Mouse (Mus musculus) myocyte (in vitro differentiated cells): ENCODE data around the gene Ccm2. TPM values are rescaled to one million over a fixed set of nuclear protein-coding genes. Genes with fewer than 3 reads are reported as not detected.

ENCODE experiments used
- H3K27me3 ChIP-seq: one replicate; pipeline ENCODE4 v1.6.1; 2011; ENCODE audit not compliant: control insufficient read depth, insufficient read depth, insufficient read length
- H3K36me3 ChIP-seq: one replicate; pipeline ENCODE4 v1.6.1; 2011; ENCODE audit not compliant: control insufficient read depth, insufficient read depth
- H3K4me2 ChIP-seq: one replicate; pipeline ENCODE4 v1.6.1; 2011; ENCODE audit warnings: low read depth, control low read depth
- H3K4me3 ChIP-seq: one replicate; pipeline ENCODE4 v1.5.1; 2011; ENCODE audit warnings: mild to moderate bottlenecking, control low read depth, moderate library complexity
- H3K79me2 ChIP-seq: one replicate; pipeline ENCODE4 v1.6.1; 2011; ENCODE audit not compliant: control insufficient read depth, insufficient read depth
- H3ac ChIP-seq: one replicate; pipeline ENCODE4 v1.6.1; 2011; ENCODE audit not compliant: control insufficient read depth, insufficient read length
- CEBPB ChIP-seq: IDR thresholded peaks from 2 replicates; pipeline ENCODE4 v1.6.1; 2011; ENCODE audit warnings: mild to moderate bottlenecking, moderate library complexity; ENCODE audit not compliant: poor library complexity, insufficient read depth, severe bottlenecking
- E2F4 ChIP-seq: IDR thresholded peaks from one replicate; pipeline ENCODE4 v1.6.1; 2011; ENCODE audit warnings: mild to moderate bottlenecking, control low read depth, moderate library complexity; ENCODE audit not compliant: insufficient read depth
- MAX ChIP-seq: IDR thresholded peaks from one replicate; pipeline ENCODE4 v1.6.1; 2011; ENCODE audit warnings: low read depth, mild to moderate bottlenecking, control low read depth
- MYOD1 ChIP-seq, 3 experiments: IDR thresholded peaks; one replicate each; pipeline ENCODE4 v1.6.1; 2011; ENCODE audit warnings: control low read depth in 2 of 3, low read depth in 2 of 3, mild to moderate bottlenecking in 2 of 3, moderate library complexity in 1 of 3; ENCODE audit not compliant: insufficient read length in 2 of 3, control insufficient read depth in 1 of 3
- MYOG ChIP-seq, 3 experiments: IDR thresholded peaks; one replicate each; pipeline ENCODE4 v1.6.1; 2011; ENCODE audit warnings: control low read depth in 2 of 3, low read depth in 2 of 3, mild to moderate bottlenecking in 2 of 3; ENCODE audit not compliant: insufficient read length in 2 of 3, control insufficient read depth in 1 of 3, insufficient read depth in 1 of 3
- POLR2A ChIP-seq: IDR thresholded peaks from one replicate; pipeline ENCODE4 v1.6.1; 2011; ENCODE audit warnings: low read depth, mild to moderate bottlenecking, control low read depth, moderate library complexity; ENCODE audit not compliant: insufficient read length
- POLR2AphosphoS2 ChIP-seq: IDR thresholded peaks from one replicate; pipeline ENCODE4 v1.6.1; 2011; ENCODE audit warnings: low read depth, control low read depth; ENCODE audit not compliant: insufficient read length
- REST ChIP-seq: IDR thresholded peaks from one replicate; pipeline ENCODE4 v1.6.1; 2011; ENCODE audit warnings: mild to moderate bottlenecking, control low read depth, moderate library complexity; ENCODE audit not compliant: insufficient read depth, insufficient read length
- SRF ChIP-seq: IDR thresholded peaks from one replicate; pipeline ENCODE4 v1.6.1; 2011; ENCODE audit warnings: low read depth; ENCODE audit not compliant: control insufficient read depth, insufficient read length
- TCF12 ChIP-seq: IDR thresholded peaks from one replicate; pipeline ENCODE4 v1.6.1; 2011; ENCODE audit warnings: mild to moderate bottlenecking, control low read depth; ENCODE audit not compliant: poor library complexity, insufficient read depth, severe bottlenecking
- TCF3 ChIP-seq: IDR thresholded peaks from one replicate; pipeline ENCODE4 v1.6.1; 2011; ENCODE audit warnings: low read depth, control low read depth; ENCODE audit not compliant: insufficient read length
- USF1 ChIP-seq: IDR thresholded peaks from one replicate; pipeline ENCODE4 v1.6.1; 2011; ENCODE audit warnings: low read depth, mild to moderate bottlenecking, control low read depth, moderate library complexity
- polyA plus RNA-seq: library from polyadenylated mRNA; unstranded; fragments of >200 nt; fragmentation: generic; extraction: Trizol; gene quantifications from one replicate; pipeline ENCODE4 v1.2.1, GENCODE M21; 2012; ENCODE audit warnings: missing spikeins

Ccm2 gene
- 66.0 TPM for polyA plus RNA-seq

DNA sequence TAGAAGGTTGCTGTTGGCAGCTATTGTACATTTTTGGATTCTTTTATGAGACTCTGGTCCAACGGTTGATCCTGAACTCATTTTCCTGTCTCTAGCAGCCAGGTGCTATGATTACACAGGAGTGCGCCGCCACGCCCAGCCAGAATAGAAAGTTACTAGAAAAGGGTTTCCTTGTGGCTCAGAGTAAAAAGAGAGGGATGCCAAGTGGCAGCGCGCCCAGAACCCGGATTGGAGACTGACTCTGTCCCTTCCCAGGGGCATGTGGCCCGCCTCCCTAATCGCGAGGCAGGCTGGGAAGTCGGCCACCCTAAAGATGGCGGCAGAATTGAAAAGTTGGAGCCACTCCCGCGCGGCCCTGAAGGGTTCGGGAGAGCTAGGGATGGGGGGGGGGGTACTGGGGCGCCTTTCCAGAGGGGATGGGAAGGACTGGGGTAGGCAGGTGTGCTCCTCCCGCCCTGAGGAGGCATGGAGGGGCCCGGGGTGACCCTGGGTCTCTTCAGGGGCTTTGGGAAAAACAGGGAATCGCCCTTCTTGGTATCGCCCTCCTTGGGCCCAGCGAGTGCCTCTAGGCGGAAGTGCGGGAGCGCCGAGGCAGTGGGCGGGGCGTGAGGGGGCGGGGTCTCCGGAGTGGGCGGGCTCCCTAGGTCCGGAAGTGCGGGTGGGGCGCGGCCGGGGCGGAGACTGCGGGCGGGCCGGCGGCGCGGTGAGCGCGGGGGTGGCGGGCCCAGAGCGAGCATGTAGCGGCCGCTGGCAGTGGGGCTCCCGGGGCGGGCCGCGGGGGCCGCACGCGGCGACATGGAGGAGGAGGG is at the start of gene Ccm2:
Ccm2 (plus strand) TSS at position 683 of the 809 bp plus-strand sequence.
- H3K36me3 ChIP-seq = no peaks in the 10 kb centered on the region
- peak within 1 kb of the TSS; percentile 61 for H3K4me3 ChIP-seq
- peak within 1 kb of the TSS; percentile 63 for H3ac ChIP-seq
- TF ChIP-seq USF1 (peak; percentile 59), POLR2A (peak; percentile 79), POLR2AphosphoS2 (peak; percentile 61), REST (no peak), E2F4 (peak; percentile 92)
- H3K4me2 ChIP-seq = peak within 1 kb of the TSS; percentile 91
- H3K79me2 ChIP-seq = peaks cover 45% of the 10 kb centered on the region
- H3K27me3 ChIP-seq = no peaks in the 10 kb centered on the region

DNA sequence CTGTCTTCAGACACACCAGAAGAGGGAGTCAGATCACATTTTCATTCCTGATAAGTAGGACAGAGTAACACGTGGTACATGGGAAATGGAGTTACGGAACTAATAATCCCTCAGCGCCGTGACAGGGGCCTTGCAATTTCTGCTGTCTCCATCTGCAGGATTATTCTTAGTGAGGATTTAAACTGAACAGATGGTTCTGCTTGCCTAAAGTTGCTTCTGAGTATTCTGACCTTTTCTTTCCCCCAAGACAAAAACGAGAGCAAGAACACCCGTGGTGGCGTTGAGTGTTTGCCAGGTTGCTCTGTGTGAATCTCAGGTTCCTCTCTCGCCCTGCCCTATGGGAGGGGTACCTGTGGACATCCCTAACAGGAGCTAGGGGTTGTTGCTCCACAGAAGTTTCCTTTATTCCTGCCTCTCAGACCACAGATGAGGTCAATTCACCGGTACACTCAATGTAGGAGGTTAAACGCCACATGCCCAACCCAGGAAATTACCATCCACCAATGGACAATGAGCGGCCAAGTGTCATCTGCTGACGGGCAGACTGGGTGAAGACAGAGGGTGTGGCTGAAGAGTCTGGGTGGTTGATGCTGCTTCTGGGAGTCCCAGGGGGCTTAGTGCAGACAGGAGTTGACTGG is 49.3 kb upstream of the Ccm2 start:
- Histone ChIP-seq H3K36me3 (no peaks in the 10 kb centered on the region), H3K79me2 (no peaks in the 10 kb centered on the region), H3ac (no peak overlapping the region), H3K27me3 (no peaks in the 10 kb centered on the region), H3K4me2 (no peak overlapping the region), H3K4me3 (no peak overlapping the region)
- TF ChIP-seq MYOG (IDR thresholded peaks at IDR 0.05; ENCODE audit: control insufficient read depth in 1 of 3, insufficient read depth in 1 of 3, insufficient read length in 2 of 3, low read depth in 2 of 3) = no peak
- no peak for TF ChIP-seq REST
- TF ChIP-seq TCF3 = no peak
- no peak for TF ChIP-seq MAX
- no peak for TF ChIP-seq USF1
- no peak for TF ChIP-seq POLR2A
- no peak for TF ChIP-seq TCF12
- no peak for TF ChIP-seq MYOD1 (IDR thresholded peaks at IDR 0.05; ENCODE audit: control insufficient read depth in 1 of 3, insufficient read length in 2 of 3, low read depth in 2 of 3)
- no peak for TF ChIP-seq E2F4
- TF ChIP-seq CEBPB = no peak

DNA sequence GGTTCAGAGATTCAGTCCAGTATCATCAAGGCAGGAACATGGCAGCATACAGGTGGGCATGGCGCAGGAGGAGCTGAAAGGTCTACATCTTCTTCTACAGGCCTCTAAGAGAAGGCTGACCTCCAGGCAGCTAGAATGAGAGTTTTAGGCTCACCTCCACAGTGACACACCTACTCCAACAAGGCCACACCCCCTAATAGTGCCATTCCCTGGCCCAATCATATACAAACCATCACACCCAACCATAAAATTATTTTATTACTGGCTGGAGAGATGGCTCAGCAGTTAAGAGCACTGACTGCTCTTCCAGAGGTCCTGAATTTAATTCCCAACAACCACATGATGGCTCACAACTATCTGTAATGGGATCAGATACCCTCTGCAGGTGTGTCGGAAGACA is 44.2 kb upstream of the Ccm2 start:
- Histone ChIP-seq H3K79me2 (no peaks in the 10 kb centered on the region), H3K36me3 (no peaks in the 10 kb centered on the region), H3K27me3 (no peaks in the 10 kb centered on the region), H3K4me2 (no peak overlapping the region), H3K4me3 (no peak overlapping the region), H3ac (no peak overlapping the region)
- TF ChIP-seq TCF3 (no peak), SRF (no peak), MYOG (IDR thresholded peaks at IDR 0.05; ENCODE audit: control insufficient read depth in 1 of 3, insufficient read depth in 1 of 3, insufficient read length in 2 of 3, low read depth in 2 of 3) (no peak)

DNA sequence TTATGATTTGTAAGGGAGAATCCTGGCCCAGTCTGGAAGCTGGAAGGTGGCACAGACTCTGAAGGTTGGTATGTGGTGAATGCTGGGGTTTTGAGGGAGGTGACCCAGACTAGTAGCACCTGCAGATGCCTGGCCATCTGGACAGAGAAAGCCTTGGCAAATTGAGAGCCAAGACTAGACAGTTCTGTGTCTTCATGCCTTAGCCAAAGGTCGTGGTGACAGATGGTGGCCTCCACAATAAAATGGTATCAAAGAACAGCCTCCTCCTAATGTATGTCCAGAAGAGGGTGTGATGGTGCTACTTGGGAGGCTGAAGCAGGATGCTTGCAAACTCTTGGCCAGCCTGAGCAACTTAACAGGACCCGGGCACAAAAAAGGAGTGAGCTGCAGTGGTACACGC is 42.5 kb upstream of the Ccm2 start:
- H3K27me3 ChIP-seq = no peaks in the 10 kb centered on the region
- no peak overlapping the region for H3K4me3 ChIP-seq
- H3K4me2 ChIP-seq = no peak overlapping the region
- no peaks in the 10 kb centered on the region for H3K36me3 ChIP-seq
- no peak overlapping the region for H3ac ChIP-seq
- TF ChIP-seq MYOG (IDR thresholded peaks at IDR 0.05; ENCODE audit: control insufficient read depth in 1 of 3, insufficient read depth in 1 of 3, insufficient read length in 2 of 3, low read depth in 2 of 3) = no peak
- no peak for TF ChIP-seq SRF
- TF ChIP-seq REST = no peak
- no peak for TF ChIP-seq MAX
- no peak for TF ChIP-seq TCF12
- no peak for TF ChIP-seq E2F4
- H3K79me2 ChIP-seq = no peaks in the 10 kb centered on the region

DNA sequence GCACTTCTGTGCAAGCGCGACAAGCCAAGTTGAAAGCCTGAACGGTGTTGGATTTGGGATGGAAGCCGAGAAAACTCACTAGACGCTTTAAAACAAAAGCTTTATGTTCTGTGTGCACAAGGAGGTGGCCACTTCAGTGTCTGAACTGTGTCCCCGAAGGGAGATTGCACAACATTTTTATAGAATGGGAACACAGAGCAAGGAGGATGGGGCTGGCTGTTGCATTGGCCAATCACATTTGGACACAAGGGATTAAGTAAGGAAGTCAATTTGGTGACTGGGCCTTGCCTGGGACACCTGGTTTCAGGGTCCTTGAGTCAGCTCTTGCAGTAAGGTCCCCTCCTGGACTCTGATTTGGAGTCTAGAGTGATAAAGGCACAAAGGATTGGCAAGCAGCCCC is 42.0 kb upstream of the Ccm2 start:
- TF ChIP-seq REST (no peak), POLR2AphosphoS2 (no peak), E2F4 (no peak), USF1 (no peak)
- no peak overlapping the region for H3ac ChIP-seq
- H3K36me3 ChIP-seq = no peaks in the 10 kb centered on the region
- H3K27me3 ChIP-seq = no peaks in the 10 kb centered on the region
- H3K4me2 ChIP-seq = no peak overlapping the region
- no peaks in the 10 kb centered on the region for H3K79me2 ChIP-seq
- no peak overlapping the region for H3K4me3 ChIP-seq
